Mouse (Mus musculus) lung, embryonic 14.5 days (tissue): ENCODE measurements at regions not wholly inside any gene's neighbourhood (a gene's known extent, or its start where the extent isn't known, plus 50 kb on each side); places are given as distances from the start of the nearest gene placed in this dataset.

Experiments used
- ATAC-seq: fragments of 200-750 bp; cut with Nextera tagmentation; 2 replicates; pipeline ENCODE4 v1.8.0; 2017; ENCODE audit warnings: mild to moderate bottlenecking, moderate TSS enrichment, moderate library complexity; ENCODE audit not compliant: insufficient read depth
- DNase-seq: peaks from one replicate; pipeline ENCODE4 v3.0.0-alpha.2; 2015
- H3K27ac ChIP-seq: fragments of 300-500 bp; sonication (generic); 2 replicates; pipeline ENCODE4 v1.5.1; 2014; ENCODE audit warnings: low read depth, mild to moderate bottlenecking, moderate library complexity
- H3K27me3 ChIP-seq: fragments of 300-500 bp; sonication (generic); 2 replicates; pipeline ENCODE4 v1.6.1; 2014; ENCODE audit warnings: low read length, control low read depth; ENCODE audit not compliant: insufficient read depth
- H3K36me3 ChIP-seq: fragments of 300-500 bp; sonication (generic); 2 replicates; pipeline ENCODE4 v1.6.1; 2014; ENCODE audit warnings: control low read depth; ENCODE audit not compliant: insufficient read depth
- H3K4me1 ChIP-seq: fragments of 300-500 bp; sonication (generic); 2 replicates; pipeline ENCODE4 v1.6.1; 2014; ENCODE audit warnings: antibody characterized with exemption, control low read depth; ENCODE audit not compliant: insufficient read depth
- H3K4me2 ChIP-seq: fragments of 300-500 bp; sonication (generic); 2 replicates; pipeline ENCODE4 v1.6.1; 2014; ENCODE audit warnings: mild to moderate bottlenecking
- H3K4me3 ChIP-seq: fragments of 300-500 bp; sonication (generic); 2 replicates; pipeline ENCODE4 v1.5.1; 2014; ENCODE audit warnings: low read depth, low read length
- H3K9ac ChIP-seq: fragments of 300-500 bp; sonication (generic); 2 replicates; pipeline ENCODE4 v1.6.1; 2014
- H3K9me3 ChIP-seq: fragments of 300-500 bp; sonication (generic); 2 replicates; pipeline ENCODE4 v1.6.1; 2016; ENCODE audit warnings: low read depth, low read length, control low read depth
- CTCF ChIP-seq: IDR thresholded peaks from 2 replicates; pipeline ENCODE4 v1.5.1; 2016; ENCODE audit warnings: antibody characterized with exemption, low read depth
- whole genome bisulfite sequencing: fragments of 180-500 bp; shearing (Covaris S2); extraction: QIAGEN DNeasy Blood & Tissue Kit; methylation state at CpG from one replicate; pipeline ENCODE4 v1.1.7; 2014; 5-methylcytosine and 5-hydroxymethylcytosine counted together

- no peaks in the 10 kb centered on the region for H3K36me3 ChIP-seq
- peaks cover 4% of the 10 kb centered on the region; the same call in 1 of the 2 replicates for H3K4me1 ChIP-seq
- ATAC-seq = 0 out of 2 replicates have a peak, but pooled peaks have one; percentile 18
- H3K9ac ChIP-seq = no peak overlapping the region
- H3K27ac ChIP-seq = no peak overlapping the region; the same call in 1 of the 2 replicates
- H3K4me3 ChIP-seq = no peak overlapping the region
- DNase-seq = peak; percentile 53
- no peak for TF ChIP-seq CTCF
- H3K27me3 ChIP-seq = 0 out of 2 replicates have a peak, but pooled peaks cover 8% of the 10 kb centered on the region
- H3K4me2 ChIP-seq = no peak overlapping the region
- 45% methylated on average over 8 of the region's 8 CpGs for WGBS
- H3K9me3 ChIP-seq = no peaks in the 10 kb centered on the region
These were observed 357.9 kb downstream of the Bcor start for GRCm38 (mm10) chrX:11802074-11802899.

GRCm38 (mm10) chrX:11803239-11803638, 356.9 kb downstream of the Bcor start:
- peaks cover 4% of the 10 kb centered on the region; the same call in 1 of the 2 replicates for H3K4me1 ChIP-seq
- TF ChIP-seq CTCF = no peak
- 8% methylated on average over 9 of the region's 9 CpGs for WGBS
- H3K27me3 ChIP-seq = 0 out of 2 replicates have a peak, but pooled peaks cover 10% of the 10 kb centered on the region
- H3K36me3 ChIP-seq = no peaks in the 10 kb centered on the region
- DNase-seq (peak; percentile 36), ATAC-seq (no peak)
- no peaks in the 10 kb centered on the region for H3K9me3 ChIP-seq
- H3K9ac ChIP-seq = no peak overlapping the region; the same call in 1 of the 2 replicates
- H3K4me3 ChIP-seq = no peak overlapping the region
- peak overlapping the region; percentile 69 for H3K27ac ChIP-seq
- no peak overlapping the region for H3K4me2 ChIP-seq

GRCm38 (mm10) chrX:11806896-11807252, 353.3 kb downstream of the Bcor start:
- no peak for TF ChIP-seq CTCF
- no peaks in the 10 kb centered on the region for H3K36me3 ChIP-seq
- DNase-seq = no peak
- H3K4me3 ChIP-seq = peak overlapping the region; percentile 41
- peak overlapping the region; percentile 70 for H3K4me2 ChIP-seq
- H3K9me3 ChIP-seq = no peaks in the 10 kb centered on the region
- H3K9ac ChIP-seq = peak overlapping the region; percentile 62
- 6% methylated on average over 22 of the region's 22 CpGs for WGBS
- peak overlapping the region; percentile 70 for H3K27ac ChIP-seq
- ATAC-seq = no peak; the same call in 1 of the 2 replicates
- H3K4me1 ChIP-seq = peaks cover 4% of the 10 kb centered on the region; the same call in 1 of the 2 replicates
- 0 out of 2 replicates have a peak, but pooled peaks cover 10% of the 10 kb centered on the region for H3K27me3 ChIP-seq

- ATAC-seq = peak; percentile 68
- Histone ChIP-seq H3K27me3 (0 out of 2 replicates have a peak, but pooled peaks cover 10% of the 10 kb centered on the region), H3K4me1 (peaks cover 4% of the 10 kb centered on the region; the same call in 1 of the 2 replicates), H3K4me2 (peak overlapping the region; percentile 70), H3K27ac (peak overlapping the region; percentile 70), H3K9me3 (no peaks in the 10 kb centered on the region), H3K36me3 (no peaks in the 10 kb centered on the region), H3K9ac (peak overlapping the region; percentile 62), H3K4me3 (peak overlapping the region; percentile 41)
- TF ChIP-seq CTCF = no peak
- peak; percentile 73 for DNase-seq
- 8% methylated on average over 54 of the region's 71 CpGs for WGBS
These were observed 352.8 kb downstream of the Bcor start for GRCm38 (mm10) chrX:11807253-11807882.

GRCm38 (mm10) chrX:11807883-11808262, 352.3 kb downstream of the Bcor start:
- ATAC-seq (0 out of 2 replicates have a peak, but pooled peaks have one; percentile 29), DNase-seq (no peak)
- H3K4me3 ChIP-seq = peak overlapping the region; percentile 41
- H3K9ac ChIP-seq = peak overlapping the region; percentile 62
- no peaks in the 10 kb centered on the region for H3K9me3 ChIP-seq
- H3K36me3 ChIP-seq = no peaks in the 10 kb centered on the region
- H3K4me1 ChIP-seq = peaks cover 4% of the 10 kb centered on the region; the same call in 1 of the 2 replicates
- TF ChIP-seq CTCF = no peak
- H3K27me3 ChIP-seq = 0 out of 2 replicates have a peak, but pooled peaks cover 10% of the 10 kb centered on the region
- peak overlapping the region; percentile 70 for H3K4me2 ChIP-seq
- H3K27ac ChIP-seq = peak overlapping the region; percentile 69
- 9% methylated on average over 9 of the region's 9 CpGs for WGBS

GRCm38 (mm10) chrX:11808911-11809310, 351.2 kb downstream of the Bcor start:
- no peaks in the 10 kb centered on the region for H3K4me1 ChIP-seq
- WGBS = 46% methylated on average over 8 of the region's 8 CpGs
- H3K27me3 ChIP-seq = 0 out of 2 replicates have a peak, but pooled peaks cover 10% of the 10 kb centered on the region
- DNase-seq (peak; percentile 36), ATAC-seq (no peak)
- no peak overlapping the region for H3K4me3 ChIP-seq
- TF ChIP-seq CTCF = no peak
- H3K9me3 ChIP-seq = no peaks in the 10 kb centered on the region
- H3K27ac ChIP-seq = no peak overlapping the region
- no peaks in the 10 kb centered on the region for H3K36me3 ChIP-seq
- H3K4me2 ChIP-seq = no peak overlapping the region
- H3K9ac ChIP-seq = no peak overlapping the region

GRCm38 (mm10) chrX:11814861-11815260, 345.3 kb downstream of the Bcor start:
- Histone ChIP-seq H3K9ac (no peak overlapping the region), H3K9me3 (no peaks in the 10 kb centered on the region), H3K27ac (no peak overlapping the region), H3K36me3 (no peaks in the 10 kb centered on the region), H3K4me1 (0 out of 2 replicates have a peak, but pooled peaks cover 4% of the 10 kb centered on the region), H3K27me3 (no peaks in the 10 kb centered on the region), H3K4me3 (no peak overlapping the region), H3K4me2 (no peak overlapping the region)
- DNase-seq (peak; percentile 32), ATAC-seq (no peak)
- no peak for TF ChIP-seq CTCF
- 32% methylated on average over 9 of the region's 9 CpGs for WGBS
